In the genomic region with DNA sequence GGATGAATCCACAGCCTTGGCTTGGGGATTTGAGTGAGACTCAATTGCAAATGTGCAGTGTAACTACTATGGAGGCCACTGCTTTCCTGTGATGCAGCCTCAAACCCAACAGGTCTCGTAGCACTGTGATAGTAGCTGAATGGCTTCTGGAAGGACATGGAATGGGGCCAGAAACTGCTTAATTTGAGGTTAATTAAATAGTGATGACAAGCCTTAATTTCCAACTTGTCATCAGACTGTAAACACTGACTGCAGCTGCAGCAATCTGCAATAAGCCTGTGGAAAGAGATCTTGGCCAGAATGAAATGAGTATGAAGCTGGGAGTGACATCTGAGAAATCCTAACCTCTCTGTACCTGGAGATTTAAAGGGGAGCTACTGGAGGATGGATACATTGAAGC, we compare ENCODE assay signal across 29 mouse cellular contexts.
DNase-seq lines count a peak whose midpoint lies in the region; ATAC-seq and TF ChIP-seq lines count a peak whose summit lies in the region.
"Had no signal": no experiment of that assay in that cellular context is flagged by ENCODE, and none has a peak within 500 bp of the region (broad histone marks: within the 10 kb centered on the region; RNA-seq: fewer than 3 reads in every experiment).

No protein-coding gene starts in this region.

- DNase-seq in forebrain, embryonic 14.5 days (ENCODE audit: low spot score): peak; percentile 70
- no peak for DNase-seq in forebrain, embryonic 10.5 days (ENCODE audit: extremely low spot score, low spot score)
- DNase-seq in MN1 (ENCODE audit: low spot score): peak; percentile 8
- DNase-seq in brain, embryonic 14.5 days (ENCODE audit: low read depth): peak; percentile 71
- DNase-seq in midbrain, postnatal 0 days (ENCODE audit: low spot score): no peak
- no peak for DNase-seq in cerebellum, adult 11-12 months
- DNase-seq: adrenal gland, adult 8-10 months; adrenal gland, postnatal 25 days; B cell, adult 2 months; cerebellum, adult 11 months; cerebellum, adult 8-10 months; cerebellum, postnatal 10 days; cerebellum, postnatal 36 days; embryo, embryonic 11 days; gastrocnemius, adult 2 months; gastrocnemius, postnatal 14 days; heart, adult 11 months; kidney, adult 18-20 months; kidney, adult 9 months had no signal

- TF ChIP-seq CTCF in brain, embryonic 14.5 days (IDR thresholded peaks at IDR 0.05; ENCODE audit: borderline replicate concordance, extremely low read depth, insufficient read depth, insufficient read length): no peak
- TF ChIP-seq CTCF in midbrain, postnatal 0 days (IDR thresholded peaks at IDR 0.05): no peak

- no peak for TF ChIP-seq POLR2A in brain, embryonic 14.5 days (IDR thresholded peaks at IDR 0.05; ENCODE audit: borderline replicate concordance, extremely low read depth, insufficient read depth, insufficient read length, poor library complexity, severe bottlenecking)

- ATAC-seq in forebrain, embryonic 14.5 days: peak; percentile 44; the same call in 1 of the 2 replicates
- ATAC-seq in midbrain, postnatal 0 days (ENCODE audit: low FRiP score): no peak
- ATAC-seq: inflammation-experienced regulatory T-cells, adult 6 months; intestine, embryonic 16.5 days had no signal

- H3K4me3 ChIP-seq in forebrain, embryonic 14.5 days (ENCODE audit: low read depth, low read length): no peak overlapping the region
- no peak overlapping the region for H3K4me3 ChIP-seq in forebrain, embryonic 10.5 days
- H3K4me3 ChIP-seq in midbrain, postnatal 0 days (ENCODE audit: low read depth, low read length): no peak overlapping the region
- H3K4me3 ChIP-seq: embryonic facial prominence, embryonic 10.5 days; embryonic facial prominence, embryonic 13.5 days; erythroblast, embryonic 14.5 days; gastrocnemius, adult 2 months; hindbrain, embryonic 12.5 days; hindbrain, embryonic 15.5 days had no signal

- WGBS in forebrain, embryonic 14.5 days: 24% methylated on average over 1 of the region's 1 CpGs
- WGBS in forebrain, embryonic 10.5 days: 95% methylated on average over 1 of the region's 1 CpGs
- 92% methylated on average over 1 of the region's 1 CpGs for WGBS in midbrain, postnatal 0 days

- no peak overlapping the region for H3K27ac ChIP-seq in forebrain, embryonic 14.5 days (ENCODE audit: low read depth, low read length)
- H3K27ac ChIP-seq in forebrain, embryonic 10.5 days: no peak overlapping the region
- H3K27ac ChIP-seq in midbrain, postnatal 0 days (ENCODE audit: low read depth, low read length): no peak overlapping the region
- H3K27ac ChIP-seq: embryonic facial prominence, embryonic 10.5 days; embryonic facial prominence, embryonic 13.5 days; gastrocnemius, adult 2 months; hindbrain, embryonic 12.5 days; hindbrain, embryonic 15.5 days had no signal

- H3K9me3 ChIP-seq in forebrain, embryonic 14.5 days (replicated peaks; ENCODE audit: control insufficient read depth, low read length): no peaks in the 10 kb centered on the region
- H3K9me3 ChIP-seq in forebrain, embryonic 10.5 days: no peaks in the 10 kb centered on the region
- no peaks in the 10 kb centered on the region for H3K9me3 ChIP-seq in midbrain, postnatal 0 days (ENCODE audit: low read length)
- H3K9me3 ChIP-seq: embryonic facial prominence, embryonic 10.5 days; embryonic facial prominence, embryonic 13.5 days; G1E; hindbrain, embryonic 12.5 days; hindbrain, embryonic 15.5 days had no signal

- no peaks in the 10 kb centered on the region for H3K36me3 ChIP-seq in forebrain, embryonic 14.5 days (ENCODE audit: control insufficient read depth, insufficient read depth, low read length)
- H3K36me3 ChIP-seq in forebrain, embryonic 10.5 days (replicated peaks): no peaks in the 10 kb centered on the region
- H3K36me3 ChIP-seq in midbrain, postnatal 0 days (ENCODE audit: insufficient read depth, low read length): no peaks in the 10 kb centered on the region
- H3K36me3 ChIP-seq: embryonic facial prominence, embryonic 10.5 days; embryonic facial prominence, embryonic 13.5 days; G1E; hindbrain, embryonic 12.5 days; hindbrain, embryonic 15.5 days had no signal

- H3K9ac ChIP-seq in forebrain, embryonic 14.5 days (ENCODE audit: low read length): no peak overlapping the region
- no peak overlapping the region for H3K9ac ChIP-seq in midbrain, postnatal 0 days (replicated peaks; ENCODE audit: low read length, poor library complexity, severe bottlenecking)
- H3K9ac ChIP-seq: embryonic facial prominence, embryonic 13.5 days; hindbrain, embryonic 12.5 days; hindbrain, embryonic 15.5 days had no signal

- no peaks in the 10 kb centered on the region for H3K4me1 ChIP-seq in forebrain, embryonic 14.5 days (ENCODE audit: control insufficient read depth, insufficient read depth, low read length)
- H3K4me1 ChIP-seq in forebrain, embryonic 10.5 days: no peaks in the 10 kb centered on the region
- no peaks in the 10 kb centered on the region for H3K4me1 ChIP-seq in midbrain, postnatal 0 days (ENCODE audit: insufficient read depth, low read length)
- H3K4me1 ChIP-seq: embryonic facial prominence, embryonic 10.5 days; embryonic facial prominence, embryonic 13.5 days; hindbrain, embryonic 12.5 days; hindbrain, embryonic 15.5 days had no signal

- no peak overlapping the region for H3K4me2 ChIP-seq in forebrain, embryonic 14.5 days (ENCODE audit: low read length)
- H3K4me2 ChIP-seq in midbrain, postnatal 0 days (ENCODE audit: low read depth, low read length, poor library complexity, severe bottlenecking): no peak overlapping the region
- H3K4me2 ChIP-seq: embryonic facial prominence, embryonic 13.5 days; heart, embryonic 11.5 days; hindbrain, embryonic 12.5 days; hindbrain, embryonic 15.5 days had no signal

- H3K27me3 ChIP-seq in forebrain, embryonic 14.5 days (replicated peaks; ENCODE audit: control insufficient read depth, insufficient read depth, low read length): no peaks in the 10 kb centered on the region
- H3K27me3 ChIP-seq in forebrain, embryonic 10.5 days (ENCODE audit: poor library complexity, severe bottlenecking): no peaks in the 10 kb centered on the region
- no peaks in the 10 kb centered on the region for H3K27me3 ChIP-seq in midbrain, postnatal 0 days (ENCODE audit: insufficient read depth, low read length)
- H3K27me3 ChIP-seq: CH12.LX; embryonic facial prominence, embryonic 13.5 days; hindbrain, embryonic 12.5 days; hindbrain, embryonic 15.5 days had no signal

Comparison
In these comparisons a context has a peak if more than half of its experiments do, and no peak if none do; other contexts are left out.
1. DNase-seq: peak in forebrain, embryonic 14.5 days (single experiment), MN1 (single experiment) and brain, embryonic 14.5 days (single experiment); none in forebrain, embryonic 10.5 days (single experiment), midbrain, postnatal 0 days (single experiment) and cerebellum, adult 11-12 months (single experiment).